Mouse (Mus musculus): ENCODE measurements around the gene Atp6v0a4. TPM values are rescaled to one million over a fixed set of nuclear protein-coding genes. Genes with fewer than 3 reads are reported as not detected.

The Atp6v0a4 gene
- polyA plus RNA-seq, 1 experiment from 2014 or later = 0.15 TPM

GRCm38 (mm10) chr6:38147301-38147700 is 22.9 kb upstream of the Atp6v0a4 start:
- Histone ChIP-seq H3K4me3 (no peak overlapping the region), H3K4me2 (no peak overlapping the region), H3K9ac (no peak overlapping the region; the same call in 1 of the 2 replicates), H3K9me3 (replicated peaks) (no peaks in the 10 kb centered on the region), H3K27ac (no peak overlapping the region), H3K36me3 (ENCODE audit: poor library complexity, severe bottlenecking) (peaks cover 83% of the 10 kb centered on the region), H3K4me1 (no peaks in the 10 kb centered on the region), H3K27me3 (no peaks in the 10 kb centered on the region)
- no peak for ATAC-seq
- WGBS = 86% methylated on average over 5 of the region's 5 CpGs

GRCm38 (mm10) chr6:38145463-38146065 is 21.2 kb upstream of the Atp6v0a4 start:
- H3K4me1 ChIP-seq = no peaks in the 10 kb centered on the region
- H3K4me2 ChIP-seq = no peak overlapping the region
- peaks cover 86% of the 10 kb centered on the region for H3K36me3 ChIP-seq (ENCODE audit: poor library complexity, severe bottlenecking)
- H3K27ac ChIP-seq = no peak overlapping the region
- H3K9ac ChIP-seq = no peak overlapping the region
- H3K4me3 ChIP-seq = no peak overlapping the region
- no peak for ATAC-seq
- no peaks in the 10 kb centered on the region for H3K27me3 ChIP-seq
- 63% methylated on average over 8 of the region's 8 CpGs for WGBS
- H3K9me3 ChIP-seq (replicated peaks) = no peaks in the 10 kb centered on the region

- Histone ChIP-seq H3K27me3 (no peaks in the 10 kb centered on the region), H3K4me2 (no peak overlapping the region), H3K36me3 (ENCODE audit: poor library complexity, severe bottlenecking) (peaks cover 83% of the 10 kb centered on the region), H3K9me3 (replicated peaks) (no peaks in the 10 kb centered on the region), H3K4me3 (no peak overlapping the region), H3K27ac (no peak overlapping the region), H3K4me1 (no peaks in the 10 kb centered on the region), H3K9ac (no peak overlapping the region)
- no peak for ATAC-seq
- 74% methylated on average over 9 of the region's 9 CpGs for WGBS
Measured at GRCm38 (mm10) chr6:38144161-38144998, 20.0 kb upstream of the Atp6v0a4 start.

GRCm38 (mm10) chr6:38140402-38140801 is 16.0 kb upstream of the Atp6v0a4 start:
- Histone ChIP-seq H3K4me2 (no peak overlapping the region), H3K36me3 (ENCODE audit: poor library complexity, severe bottlenecking) (peaks cover 75% of the 10 kb centered on the region), H3K4me1 (no peaks in the 10 kb centered on the region), H3K27me3 (no peaks in the 10 kb centered on the region), H3K4me3 (no peak overlapping the region), H3K9me3 (replicated peaks) (no peaks in the 10 kb centered on the region), H3K9ac (no peak overlapping the region), H3K27ac (no peak overlapping the region)
- 91% methylated on average over 9 of the region's 9 CpGs for WGBS
- no peak for ATAC-seq

GRCm38 (mm10) chr6:38139086-38139485 is 14.7 kb upstream of the Atp6v0a4 start:
- 93% methylated on average over 3 of the region's 3 CpGs for WGBS
- Histone ChIP-seq H3K9ac (no peak overlapping the region), H3K36me3 (ENCODE audit: poor library complexity, severe bottlenecking) (peaks cover 75% of the 10 kb centered on the region), H3K4me2 (no peak overlapping the region), H3K27ac (no peak overlapping the region), H3K9me3 (replicated peaks) (no peaks in the 10 kb centered on the region), H3K27me3 (no peaks in the 10 kb centered on the region), H3K4me3 (no peak overlapping the region), H3K4me1 (no peaks in the 10 kb centered on the region)
- no peak for ATAC-seq

- Histone ChIP-seq H3K4me3 (no peak overlapping the region), H3K9ac (no peak overlapping the region), H3K9me3 (replicated peaks) (no peaks in the 10 kb centered on the region; the same call in none of the 2 replicates), H3K4me1 (no peaks in the 10 kb centered on the region), H3K27ac (no peak overlapping the region), H3K27me3 (no peaks in the 10 kb centered on the region), H3K4me2 (no peak overlapping the region), H3K36me3 (ENCODE audit: poor library complexity, severe bottlenecking) (peaks cover 66% of the 10 kb centered on the region)
- 90% methylated on average over 8 of the region's 8 CpGs for WGBS
- ATAC-seq = no peak
Measured at GRCm38 (mm10) chr6:38134806-38135559, 10.6 kb upstream of the Atp6v0a4 start.

GRCm38 (mm10) chr6:38131801-38132231 is 7.4 kb upstream of the Atp6v0a4 start:
- H3K4me2 ChIP-seq = no peak overlapping the region
- H3K27ac ChIP-seq = no peak overlapping the region
- no peak for ATAC-seq
- no peak overlapping the region for H3K9ac ChIP-seq
- H3K36me3 ChIP-seq (ENCODE audit: poor library complexity, severe bottlenecking) = peaks cover 72% of the 10 kb centered on the region
- 93% methylated on average over 4 of the region's 4 CpGs for WGBS
- H3K9me3 ChIP-seq (replicated peaks) = no peaks in the 10 kb centered on the region; the same call in none of the 2 replicates
- no peaks in the 10 kb centered on the region for H3K4me1 ChIP-seq
- no peaks in the 10 kb centered on the region for H3K27me3 ChIP-seq
- H3K4me3 ChIP-seq = no peak overlapping the region

GRCm38 (mm10) chr6:38129883-38130282 is 5.5 kb upstream of the Atp6v0a4 start:
- peaks cover 70% of the 10 kb centered on the region for H3K36me3 ChIP-seq (ENCODE audit: poor library complexity, severe bottlenecking)
- whole genome bisulfite sequencing = 96% methylated on average over 5 of the region's 5 CpGs
- no peaks in the 10 kb centered on the region; the same call in none of the 2 replicates for H3K9me3 ChIP-seq (replicated peaks)
- no peak overlapping the region for H3K4me2 ChIP-seq
- H3K9ac ChIP-seq = no peak overlapping the region
- no peak overlapping the region for H3K27ac ChIP-seq
- ATAC-seq = no peak
- no peak overlapping the region for H3K4me3 ChIP-seq
- H3K27me3 ChIP-seq = no peaks in the 10 kb centered on the region
- H3K4me1 ChIP-seq = no peaks in the 10 kb centered on the region

- H3K4me3 ChIP-seq = no peak overlapping the region
- no peak overlapping the region for H3K4me2 ChIP-seq
- peaks cover 69% of the 10 kb centered on the region for H3K36me3 ChIP-seq (ENCODE audit: poor library complexity, severe bottlenecking)
- no peaks in the 10 kb centered on the region; the same call in none of the 2 replicates for H3K9me3 ChIP-seq (replicated peaks)
- no peak for ATAC-seq
- 91% methylated on average over 14 of the region's 14 CpGs for WGBS
- no peak overlapping the region for H3K27ac ChIP-seq
- no peak overlapping the region for H3K9ac ChIP-seq
- no peaks in the 10 kb centered on the region for H3K27me3 ChIP-seq
- H3K4me1 ChIP-seq = no peaks in the 10 kb centered on the region
Measured at GRCm38 (mm10) chr6:38128115-38128514, 3.7 kb upstream of the Atp6v0a4 start.

- H3K36me3 ChIP-seq (ENCODE audit: poor library complexity, severe bottlenecking) = peaks cover 55% of the 10 kb centered on the region
- WGBS = 94% methylated on average over 3 of the region's 3 CpGs
- no peaks in the 10 kb centered on the region for H3K4me1 ChIP-seq
- ATAC-seq = no peak
- no peaks in the 10 kb centered on the region; the same call in none of the 2 replicates for H3K9me3 ChIP-seq (replicated peaks)
- no peak overlapping the region for H3K27ac ChIP-seq
- no peak overlapping the region for H3K9ac ChIP-seq
- no peak overlapping the region for H3K4me3 ChIP-seq
- H3K4me2 ChIP-seq = no peak overlapping the region
- H3K27me3 ChIP-seq = no peaks in the 10 kb centered on the region
Measured at GRCm38 (mm10) chr6:38125462-38125861, 1.1 kb upstream of the Atp6v0a4 start.

GRCm38 (mm10) chr6:38124882-38125281 is 496 bp upstream of the Atp6v0a4 start:
- H3K4me2 ChIP-seq = no peak overlapping the region
- ATAC-seq = no peak
- H3K9ac ChIP-seq = no peak overlapping the region
- no peaks in the 10 kb centered on the region for H3K27me3 ChIP-seq
- no peaks in the 10 kb centered on the region for H3K9me3 ChIP-seq (replicated peaks)
- H3K4me1 ChIP-seq = no peaks in the 10 kb centered on the region
- H3K36me3 ChIP-seq (ENCODE audit: poor library complexity, severe bottlenecking) = peaks cover 50% of the 10 kb centered on the region
- no peak overlapping the region for H3K4me3 ChIP-seq
- 97% methylated on average over 5 of the region's 5 CpGs for WGBS
- H3K27ac ChIP-seq = no peak overlapping the region
